Mouse (Mus musculus) urinary bladder, postnatal 25 days (tissue): ENCODE results near the gene Rrp8.

ENCODE experiments used
- DNase-seq: peaks from one replicate; pipeline ENCODE4 v3.0.0; 2022; ENCODE audit warnings: low spot score

The Rrp8 gene

DNA sequence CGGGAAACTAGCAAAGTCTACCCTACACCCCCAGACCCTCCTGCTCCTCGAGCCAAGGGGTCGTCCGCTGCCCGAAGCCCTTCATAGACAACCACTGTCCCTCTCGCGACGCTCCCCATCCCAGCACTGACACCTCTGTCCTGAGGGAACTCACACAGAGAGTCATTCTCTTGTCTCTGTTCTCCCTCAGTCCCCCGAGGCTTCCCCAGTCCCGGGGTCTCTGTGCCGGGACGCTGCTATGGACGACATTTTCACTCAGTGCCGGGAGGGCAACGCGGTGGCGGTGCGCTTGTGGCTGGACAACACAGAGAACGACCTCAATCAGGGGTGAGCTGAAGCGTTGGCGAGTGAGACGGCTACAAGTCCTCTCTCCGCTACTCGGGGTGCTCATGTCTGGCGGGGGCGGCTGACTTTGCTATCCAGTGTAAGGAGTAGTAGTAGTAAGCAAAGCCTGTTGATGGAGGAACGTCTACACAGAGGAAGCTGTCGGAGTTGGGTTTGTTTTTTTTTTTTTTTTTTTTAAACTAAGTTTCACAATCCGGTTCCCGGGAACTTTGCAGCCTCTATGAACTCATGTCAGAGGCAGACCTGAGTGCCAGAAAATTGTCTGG, at the start of gene Rrp8:
Gene Rrp8 (minus strand): TSS at position 475 of the 611 bp plus-strand sequence.
- peak; percentile 44 for DNase-seq

DNA sequence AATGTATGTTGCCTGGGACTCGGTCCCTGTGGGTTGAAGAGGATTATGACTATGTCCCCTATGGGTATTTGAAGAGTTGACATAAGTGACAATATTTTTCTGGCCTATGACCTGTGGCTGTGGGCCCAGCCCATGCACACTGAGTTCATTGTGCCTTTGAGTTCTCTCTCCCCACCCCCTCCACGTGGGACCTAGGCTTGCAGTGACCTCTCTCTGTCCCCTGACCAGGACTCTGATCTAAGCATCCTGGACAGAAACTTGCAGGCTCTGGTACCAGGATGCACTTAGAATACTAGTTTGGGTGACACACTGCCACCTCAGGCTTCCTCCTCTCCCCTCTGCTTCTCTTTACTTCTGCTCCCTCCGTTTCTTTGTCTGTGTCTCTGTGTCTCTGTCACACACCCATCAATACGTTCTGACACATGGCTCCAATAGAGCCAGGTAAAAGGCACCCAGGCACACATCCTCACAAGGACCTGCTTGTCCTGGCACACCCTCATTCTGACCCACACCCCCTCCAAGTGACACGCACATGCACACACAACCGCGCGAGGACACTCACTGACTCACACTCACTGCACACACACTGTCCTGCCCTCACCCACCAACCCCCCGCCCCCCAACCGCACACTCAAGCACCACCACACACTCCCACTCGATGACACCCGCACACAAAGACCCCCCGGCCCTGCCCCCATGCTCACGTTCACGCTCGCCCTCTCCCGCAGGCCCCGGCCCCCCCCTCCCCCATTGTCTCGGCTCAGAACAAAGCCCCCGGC, 49.5 kb upstream of the Rrp8 start:
- DNase-seq, result no peak

DNA sequence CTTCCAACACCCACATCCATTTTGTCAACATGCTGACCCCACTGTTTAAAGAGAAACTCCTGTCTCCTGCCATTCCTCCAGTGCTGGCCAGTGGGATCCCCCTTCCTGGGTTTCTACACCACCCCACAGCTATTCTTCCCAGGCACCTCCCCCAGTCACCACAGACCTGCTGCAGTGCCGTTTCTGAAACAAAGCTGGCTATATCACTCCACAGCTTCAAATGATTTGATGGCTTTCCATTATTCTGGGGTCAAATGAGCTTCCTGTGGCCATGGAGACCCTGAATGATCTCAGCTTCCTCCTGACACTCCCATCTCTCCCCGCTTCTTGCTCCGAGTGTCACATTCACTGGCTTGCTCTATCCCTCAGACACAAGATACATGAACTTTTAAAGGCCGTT, 47.4 kb upstream of the Rrp8 start:
- no peak for DNase-seq

DNA sequence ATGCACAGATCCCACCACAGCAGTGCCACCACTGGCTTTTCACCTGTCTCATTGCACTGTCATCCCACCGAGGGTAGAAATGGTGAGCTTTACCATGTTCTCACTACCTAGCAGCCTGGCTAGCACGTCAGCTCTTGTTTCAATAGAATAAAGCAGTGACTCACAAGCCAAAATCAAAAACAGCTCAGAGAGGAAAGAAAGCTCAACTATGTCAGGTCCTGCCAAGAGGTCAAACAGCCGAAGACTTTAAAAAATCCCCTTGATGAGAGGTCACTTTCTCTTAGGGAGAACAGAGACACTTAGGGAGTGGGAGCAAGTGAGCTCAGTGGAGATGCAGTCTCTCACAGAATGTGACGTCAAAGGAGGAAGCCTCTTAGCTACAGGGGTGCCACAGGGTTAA, 46.7 kb upstream of the Rrp8 start:
- no peak for DNase-seq

DNA sequence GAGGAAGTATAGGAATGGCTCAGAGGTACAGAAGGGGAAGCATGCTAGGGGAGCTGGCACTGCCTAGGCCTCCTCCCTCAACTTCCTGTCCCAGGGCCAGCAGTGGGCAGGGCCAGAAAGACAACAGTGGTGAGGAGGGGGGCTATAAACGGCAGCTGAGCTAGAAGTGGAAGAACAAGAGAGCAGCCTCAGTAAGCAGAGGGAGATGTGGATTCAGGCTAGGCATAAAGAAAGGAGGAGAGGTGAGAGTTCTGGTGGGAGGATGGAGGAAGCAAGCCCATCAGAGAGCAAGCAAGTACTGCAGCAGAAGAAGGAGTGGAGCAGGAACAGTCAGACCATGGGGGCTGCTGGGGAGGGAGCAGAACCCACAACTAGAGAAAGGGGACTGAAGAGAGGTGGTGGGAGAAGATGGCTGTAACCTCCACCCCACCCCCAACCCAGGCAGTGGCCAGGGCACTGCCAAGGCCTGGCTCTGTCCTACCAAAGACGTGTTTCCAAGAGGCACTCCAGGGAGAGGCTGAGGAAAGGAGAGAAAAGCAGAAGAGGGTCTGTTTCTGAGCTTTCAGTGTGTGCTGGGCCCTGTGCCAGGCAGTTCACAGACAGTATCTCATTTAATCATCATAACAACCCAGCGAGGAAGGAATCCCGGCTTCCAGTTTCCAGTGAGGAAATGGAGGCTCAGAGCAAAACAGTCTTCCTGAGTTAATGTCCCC, 41.5 kb upstream of the Rrp8 start:
- no peak for DNase-seq

DNA sequence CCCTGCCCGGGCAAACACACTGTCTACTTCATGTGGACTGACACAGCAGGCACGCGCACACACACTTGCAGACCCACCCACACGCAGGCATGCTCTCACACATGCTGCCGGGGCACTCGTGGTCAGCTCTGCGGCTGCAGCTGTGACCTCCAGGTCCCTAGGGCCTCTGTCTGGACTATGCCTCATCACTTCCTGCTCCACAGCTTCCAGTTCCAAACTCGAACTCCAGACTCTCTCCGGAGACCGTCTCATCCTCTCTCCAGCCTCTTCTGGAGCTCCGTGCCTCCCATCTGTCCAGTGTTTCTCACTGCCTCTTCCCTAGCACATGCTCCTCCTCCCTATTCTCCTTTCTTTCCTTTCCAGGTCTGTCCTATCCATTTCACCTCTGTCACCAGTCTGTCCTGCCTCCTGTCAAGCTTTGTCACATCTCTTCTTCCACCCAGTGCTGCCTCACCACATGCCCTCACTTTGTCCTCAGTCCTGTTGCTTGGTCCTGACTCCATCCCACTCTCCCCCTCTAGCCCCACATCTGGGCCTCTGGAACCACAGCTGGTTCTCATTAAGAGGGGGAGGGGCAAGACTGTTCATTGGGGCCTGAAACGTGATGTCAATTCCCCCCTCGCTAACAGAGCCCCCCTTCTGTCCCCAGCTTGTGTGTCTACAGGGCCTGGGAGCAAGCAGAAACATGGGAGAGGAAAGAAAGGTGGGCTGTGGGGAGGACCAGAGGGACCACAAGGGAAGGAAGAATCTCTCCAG, 40.8 kb upstream of the Rrp8 start:
- DNase-seq, result peak; percentile 27

DNA sequence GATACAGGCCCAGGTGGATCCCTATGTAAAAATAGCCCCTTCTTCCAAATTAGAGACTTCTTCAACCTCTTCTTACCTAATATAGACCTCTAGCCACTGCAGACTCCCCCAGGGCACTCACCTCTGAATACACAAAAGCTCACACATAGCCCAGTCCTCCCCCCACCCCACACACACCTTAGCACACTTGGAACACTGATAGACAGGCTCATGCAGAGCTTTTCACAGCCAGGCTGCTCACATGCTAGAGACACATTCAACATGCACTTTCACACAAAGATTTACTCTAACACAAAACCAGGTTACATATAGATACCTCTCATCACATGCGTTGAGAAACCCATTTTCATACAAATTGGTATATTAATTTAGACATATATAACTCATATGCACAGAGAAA, 40.1 kb upstream of the Rrp8 start:
- no peak for DNase-seq

DNA sequence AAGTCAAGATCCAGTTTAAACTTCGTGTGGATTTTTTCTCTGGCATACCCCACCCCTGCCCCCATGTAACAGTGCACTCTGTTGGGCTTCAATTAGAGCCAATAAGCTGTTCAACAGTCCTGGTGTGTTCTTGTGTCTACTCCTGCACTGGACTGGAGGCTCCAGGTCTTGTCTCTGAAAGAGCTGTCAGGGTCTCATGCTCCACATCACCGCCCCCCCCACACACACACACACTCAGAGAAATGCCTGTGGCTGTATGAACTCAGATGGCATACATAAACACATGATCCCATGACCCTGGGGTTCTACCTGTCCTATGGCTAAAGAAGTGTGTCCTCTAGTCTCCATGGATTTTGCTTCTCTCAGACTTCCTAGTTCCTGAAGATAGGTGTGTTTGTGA, 38.8 kb upstream of the Rrp8 start:
- no peak for DNase-seq

DNA sequence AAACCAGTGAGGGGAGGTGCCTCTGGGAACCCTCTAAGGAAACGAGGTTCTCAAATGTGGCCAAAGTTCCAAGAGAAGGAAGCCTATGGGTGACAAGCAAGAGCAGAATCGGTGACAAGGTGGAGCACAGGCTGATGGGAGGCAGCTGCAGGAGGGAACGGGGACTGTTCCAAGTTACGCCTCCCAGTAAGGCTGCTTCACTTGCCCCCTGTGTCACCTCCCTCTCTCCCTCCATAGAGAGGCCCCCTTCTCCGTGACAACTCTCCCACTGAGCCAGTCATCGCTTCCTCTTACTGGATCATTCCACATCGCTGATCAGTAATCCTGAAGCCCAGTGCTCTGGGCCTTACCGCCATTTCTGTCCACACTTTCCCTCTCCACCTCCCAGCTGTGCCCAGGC, 37.5 kb upstream of the Rrp8 start:
- no peak for DNase-seq

DNA sequence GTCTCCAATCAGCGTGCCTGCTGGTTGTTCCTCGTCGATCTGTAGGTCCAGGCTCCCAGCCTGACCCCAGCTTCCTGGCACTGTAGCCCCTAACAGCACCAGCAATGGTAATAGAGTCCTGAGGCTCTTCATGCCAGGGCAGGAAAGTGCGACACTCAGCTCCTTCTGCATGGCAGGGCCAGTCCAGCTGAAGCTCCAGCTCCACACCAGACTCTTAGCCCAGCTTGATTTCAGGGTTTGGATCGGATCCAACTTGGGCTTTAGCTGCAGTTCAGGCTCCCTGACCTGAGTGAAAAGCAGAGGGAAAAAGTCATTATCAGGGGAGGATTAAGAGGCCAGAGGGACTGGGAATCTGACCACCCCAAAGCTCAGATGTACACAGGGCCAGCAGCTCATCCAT, 35.9 kb upstream of the Rrp8 start:
- DNase-seq, result no peak

DNA sequence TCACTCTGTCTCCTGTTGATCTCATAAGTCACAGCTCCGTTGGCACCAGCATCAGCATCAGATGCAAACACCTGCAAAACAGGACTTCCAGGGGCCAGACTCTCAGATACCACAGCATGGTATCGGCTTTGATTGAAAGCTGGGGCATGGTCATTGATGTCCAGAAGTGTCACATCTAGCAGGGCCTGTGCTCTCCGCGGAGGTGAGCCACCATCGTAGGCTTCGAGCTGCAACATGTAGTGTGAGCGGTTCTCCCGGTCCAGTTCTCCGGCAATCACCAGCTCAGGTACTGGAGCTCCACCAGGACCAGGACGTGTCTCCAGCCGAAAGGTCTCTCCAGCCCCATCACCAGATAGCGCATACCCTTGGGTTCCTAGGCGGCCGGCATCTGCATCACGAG, 35.1 kb upstream of the Rrp8 start:
- DNase-seq, result no peak

DNA sequence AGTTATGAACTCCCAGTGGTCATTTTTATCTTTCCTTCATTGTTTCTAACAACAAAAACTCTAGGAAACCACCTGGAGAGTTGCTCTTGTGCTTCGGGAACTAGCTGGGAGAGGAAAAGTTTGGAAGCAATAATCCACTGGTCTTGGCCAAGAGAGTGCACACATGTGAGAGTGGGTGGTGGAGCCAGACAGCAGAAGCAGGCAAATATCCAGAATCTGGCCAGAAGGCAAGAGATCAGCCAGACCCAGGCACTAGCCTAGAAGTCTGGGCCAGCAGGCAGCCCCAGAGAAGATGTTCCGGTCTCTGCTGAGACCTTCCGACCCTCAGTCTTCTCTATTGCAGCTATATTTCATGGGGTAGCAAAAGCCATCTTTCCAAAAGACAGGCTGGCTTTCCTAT, 32.8 kb upstream of the Rrp8 start:
- no peak for DNase-seq

DNA sequence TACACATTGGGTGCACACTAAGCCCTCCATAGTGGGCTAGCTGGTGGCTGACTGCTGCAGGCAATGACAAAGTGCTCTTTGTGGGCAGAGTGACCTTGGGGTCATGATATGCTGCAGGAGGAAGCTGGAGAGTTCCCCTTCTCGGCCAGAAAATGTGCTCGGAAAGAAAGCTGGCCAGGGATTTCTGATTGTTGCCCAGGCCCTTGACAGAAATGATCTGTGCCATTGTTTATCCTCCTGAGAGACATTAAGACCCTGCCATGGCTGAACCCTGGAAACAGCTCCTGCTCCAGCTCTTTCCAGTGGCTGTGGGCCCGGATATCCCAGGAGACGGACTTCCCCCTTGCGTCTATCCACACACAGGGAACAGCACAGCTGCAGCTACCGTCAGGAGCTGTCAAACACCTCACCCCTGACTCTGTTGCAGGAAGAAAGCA, 30.6 kb upstream of the Rrp8 start:
- DNase-seq, result no peak

DNA sequence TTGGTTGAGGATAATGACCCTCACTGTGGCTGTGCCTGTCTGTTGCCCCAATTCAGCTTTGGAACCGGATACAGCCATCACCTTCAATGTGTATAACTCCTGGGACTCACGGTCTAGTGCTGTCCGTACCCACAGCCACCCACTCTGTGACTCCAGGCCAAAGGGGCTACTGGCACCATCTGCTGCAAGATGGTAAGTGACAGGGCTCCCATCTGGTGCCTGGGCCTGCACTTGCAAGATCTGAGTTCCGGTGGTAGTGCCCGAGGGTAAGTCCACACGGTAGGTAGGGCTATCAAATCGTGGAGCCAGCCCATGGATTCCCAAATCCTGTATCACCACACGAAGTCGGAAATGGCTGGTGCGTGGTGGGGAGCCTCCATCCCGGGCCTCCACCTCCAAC, 27.1 kb upstream of the Rrp8 start:
- DNase-seq, result no peak

DNA sequence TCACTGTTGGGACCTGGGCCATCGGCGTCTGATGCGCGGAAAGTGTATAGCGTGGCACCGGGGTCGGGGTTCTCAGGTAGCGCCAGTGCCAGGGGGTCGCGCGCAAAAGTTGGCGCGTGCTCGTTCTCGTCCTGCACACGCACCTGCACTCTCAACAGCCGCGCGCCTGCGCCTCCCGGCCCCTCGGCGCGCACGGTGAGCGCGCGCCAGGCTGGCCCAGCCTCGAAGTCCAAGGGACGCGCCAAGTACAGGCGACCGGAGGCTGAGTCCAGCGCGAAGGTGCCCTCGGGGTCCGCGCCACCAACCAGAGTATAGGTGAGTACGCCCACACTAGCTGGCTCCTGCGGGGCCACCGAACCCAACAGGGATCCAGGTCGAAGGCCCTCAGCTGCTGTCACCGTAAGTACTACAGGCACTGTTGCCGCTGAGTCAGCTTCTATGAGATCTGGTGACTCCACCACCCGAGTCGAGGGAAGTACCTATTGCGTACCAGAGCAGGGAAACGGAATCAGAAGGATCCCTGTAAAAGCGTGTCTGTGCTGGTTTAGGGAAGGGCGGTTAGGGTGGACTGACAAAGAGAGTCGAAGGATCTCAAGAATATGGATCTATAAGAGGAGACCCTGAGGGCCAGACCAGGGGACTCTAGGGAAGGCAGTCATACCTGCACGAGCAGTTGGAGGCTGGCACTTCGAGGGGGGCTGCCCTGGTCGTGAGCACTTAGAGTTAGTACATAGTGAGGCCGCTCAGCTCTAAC, 25.5 kb upstream of the Rrp8 start:
- DNase-seq, result no peak

DNA sequence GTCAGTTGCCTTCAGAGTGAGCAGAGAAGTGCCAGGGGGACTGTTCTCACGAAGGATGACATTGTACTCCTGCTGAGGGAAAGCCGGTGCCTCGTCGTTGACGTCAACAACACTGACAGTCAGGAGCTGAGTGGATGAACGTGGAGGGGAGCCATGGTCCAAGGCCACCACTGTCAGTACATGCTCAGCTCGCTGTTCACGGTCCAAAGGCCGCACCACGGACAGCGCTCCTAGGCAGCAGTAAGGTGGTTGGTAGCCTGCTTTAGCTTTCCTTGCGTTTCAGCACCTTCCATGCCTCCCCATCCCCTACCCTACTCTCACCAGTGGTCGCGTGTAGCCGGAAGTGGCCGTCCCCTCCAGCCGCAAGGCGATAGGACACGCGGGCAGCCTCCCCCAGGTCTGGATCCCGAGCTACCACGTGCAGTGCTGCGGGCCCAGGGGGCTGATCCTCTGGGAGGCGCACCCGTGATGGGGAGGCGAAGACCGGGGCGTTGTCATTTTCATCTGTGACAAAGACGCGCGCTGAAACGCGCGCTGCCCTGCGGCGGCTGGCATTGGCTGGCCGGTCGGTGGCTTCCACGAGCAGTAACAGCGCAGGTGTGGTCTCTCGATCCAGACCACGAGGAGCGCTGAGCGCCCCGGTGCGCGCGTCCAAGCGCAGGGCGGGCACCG, 24.8 kb upstream of the Rrp8 start:
- no peak for DNase-seq

DNA sequence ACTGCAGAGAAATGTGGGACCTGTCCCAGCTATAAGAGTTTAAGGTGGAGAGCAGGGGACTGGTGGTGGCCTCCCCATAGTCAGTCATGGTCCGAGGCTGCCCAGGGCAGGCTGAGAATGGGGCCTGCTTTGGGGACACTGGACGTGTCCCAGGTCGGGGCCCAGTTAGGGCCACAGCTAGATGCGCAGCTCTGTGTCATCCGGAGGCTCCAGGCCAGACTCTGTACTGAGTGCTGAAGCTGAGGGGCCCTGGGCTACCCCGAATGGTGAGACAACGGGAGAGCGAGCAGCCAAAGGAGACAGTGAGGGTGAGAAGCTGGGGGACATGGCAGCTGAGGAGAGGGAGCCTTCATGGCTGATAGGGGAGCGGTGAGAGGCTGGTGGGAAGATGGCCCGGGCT, 16.1 kb upstream of the Rrp8 start:
- no peak for DNase-seq

DNA sequence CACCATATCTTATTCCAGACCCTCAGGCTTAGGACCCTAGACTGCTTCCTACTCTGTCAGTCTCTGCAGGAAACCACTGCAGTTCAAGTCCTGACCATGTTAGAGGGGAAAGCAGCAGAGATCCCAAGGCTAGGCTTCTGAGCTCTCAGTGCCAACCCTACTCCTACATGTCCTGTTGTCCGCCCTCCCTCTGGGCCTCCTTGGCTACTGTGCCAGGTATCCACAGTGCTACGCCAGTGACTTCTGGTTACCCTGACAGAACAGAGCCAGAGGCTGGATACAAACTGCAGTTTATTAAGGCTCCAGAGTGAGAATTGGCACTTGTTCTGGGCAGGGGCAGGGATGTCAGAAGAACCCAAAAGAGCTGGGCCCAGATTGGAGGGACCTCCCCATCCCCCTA, 15.5 kb upstream of the Rrp8 start:
- no peak for DNase-seq

DNA sequence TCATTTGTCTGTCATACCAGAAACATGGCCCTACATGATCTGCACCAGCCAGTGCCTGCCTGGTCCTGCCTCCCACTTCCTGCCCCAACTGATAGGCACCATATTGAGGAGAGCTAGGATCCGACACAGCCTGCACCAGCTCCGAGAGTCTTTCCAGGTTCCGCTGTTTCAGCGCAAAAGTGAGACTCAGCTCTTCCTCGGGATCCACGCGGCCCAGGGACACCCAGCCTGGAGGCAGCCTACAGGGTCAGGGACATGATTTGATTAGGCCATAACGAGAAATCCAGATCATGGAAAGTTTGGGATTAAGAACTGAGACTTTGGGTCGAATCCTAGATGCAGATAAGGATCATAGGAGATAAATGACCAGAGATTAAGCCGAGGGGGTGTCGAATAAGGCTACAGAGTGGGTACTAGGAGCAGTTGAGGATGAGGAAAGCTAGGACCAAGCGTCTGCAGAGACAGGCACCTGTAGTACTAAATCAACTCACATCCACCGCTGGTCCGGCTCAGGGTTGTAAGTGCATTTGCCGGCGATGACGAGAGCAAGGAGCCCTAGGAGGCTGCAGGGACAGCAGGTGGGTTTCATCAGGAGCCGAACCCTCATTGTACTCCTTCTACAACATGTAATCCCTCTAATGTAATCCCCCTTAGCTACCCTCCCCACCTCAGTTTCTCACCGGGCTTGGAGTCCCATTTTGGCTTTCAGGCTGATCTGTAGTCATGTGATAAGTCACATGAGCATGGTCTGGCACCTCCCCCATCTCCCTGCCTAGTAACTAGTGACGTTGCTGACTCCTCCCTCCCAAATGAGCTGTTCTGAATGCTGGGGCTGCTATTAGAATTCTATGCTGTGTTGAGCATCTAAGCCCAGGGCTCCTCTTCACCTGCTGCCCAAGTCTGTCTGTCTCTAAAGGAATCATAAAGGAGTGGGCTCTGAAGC, 14.6 kb upstream of the Rrp8 start, which contains the start of gene Tpp1:
Gene Tpp1 (minus strand): TSS at position 745 of the 943 bp plus-strand sequence.
- peak; percentile 79 for DNase-seq

DNA sequence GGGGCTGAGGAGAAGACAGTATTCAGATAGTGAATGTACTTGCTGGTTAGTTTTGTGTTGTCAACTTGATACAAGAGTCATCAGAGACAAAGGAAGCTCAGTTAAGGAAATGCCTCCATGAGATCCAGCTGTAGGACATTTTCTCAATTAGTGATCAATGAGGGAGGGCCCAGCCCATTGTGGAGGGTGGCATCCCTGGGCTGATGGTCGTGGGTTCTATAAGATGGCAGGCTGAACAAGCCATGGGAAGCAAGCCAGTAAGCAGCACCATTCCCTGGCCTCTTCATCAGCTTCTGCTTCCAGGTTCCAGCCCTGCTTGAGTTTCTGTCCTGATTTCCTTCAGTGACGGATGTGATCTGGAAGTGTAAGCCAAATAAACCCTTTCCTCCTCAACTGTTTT, 10.6 kb upstream of the Rrp8 start:
- no peak for DNase-seq
